Mouse (Mus musculus) kidney, adult 2 months (tissue): ENCODE data around the gene Zfp750.

Source experiments
- CTCF ChIP-seq: fragments of 200-500 bp; conservative IDR thresholded peaks from 2 replicates; pipeline ENCODE4 v1.5.1; 2011; ENCODE audit warnings: low read depth, mild to moderate bottlenecking, control low read depth, low read length, moderate library complexity, mixed read lengths; ENCODE audit not compliant: insufficient read depth, insufficient read length
- POLR2A ChIP-seq: fragments of 200-500 bp; IDR thresholded peaks from one replicate; pipeline ENCODE4 v1.6.1; 2011; ENCODE audit warnings: low read depth, low read length, control low read depth

GRCm38 (mm10) chr11:121516906-121517305, 2.2 kb downstream of the Zfp750 start:
- TF ChIP-seq CTCF (no peak), POLR2A (no peak)
